Mouse (Mus musculus) liver, embryonic 11.5 days (tissue): Measurements from ENCODE around the gene Npsr1. TPM values are rescaled to one million over a fixed set of nuclear protein-coding genes. Genes with fewer than 3 reads are reported as not detected.

ENCODE experiments used
- ATAC-seq: fragments of 200-750 bp; cut with Nextera tagmentation; replicated peaks from 2 replicates; pipeline ENCODE4 v1.8.0; 2017; ENCODE audit warnings: moderate number of reproducible peaks, mild to moderate bottlenecking, moderate TSS enrichment, moderate library complexity; ENCODE audit not compliant: low FRiP score
- DNase-seq: peaks from one replicate; pipeline ENCODE4 v3.0.0-alpha.2; 2017; ENCODE audit warnings: low spot score
- H3K27ac ChIP-seq: fragments of 300-500 bp; sonication (generic); 2 replicates; pipeline ENCODE4 v1.5.1; 2014; ENCODE audit warnings: mild to moderate bottlenecking, low read depth, low read length, control low read depth
- H3K27me3 ChIP-seq: fragments of 300-500 bp; sonication (generic); replicated peaks from 2 replicates; pipeline ENCODE4 v1.6.1; 2014; ENCODE audit warnings: low read length, mixed read lengths; ENCODE audit not compliant: control insufficient read depth, insufficient read depth
- H3K36me3 ChIP-seq: fragments of 300-500 bp; sonication (generic); 2 replicates; pipeline ENCODE4 v1.6.1; 2014; ENCODE audit warnings: mild to moderate bottlenecking, low read length, moderate library complexity, mixed read lengths; ENCODE audit not compliant: control insufficient read depth, insufficient read depth
- H3K4me1 ChIP-seq: fragments of 300-500 bp; sonication (generic); replicated peaks from 2 replicates; pipeline ENCODE4 v1.6.1; 2014; ENCODE audit warnings: low read length, mixed read lengths; ENCODE audit not compliant: control insufficient read depth, insufficient read depth
- H3K4me2 ChIP-seq: fragments of 300-500 bp; sonication (generic); 2 replicates; pipeline ENCODE4 v1.6.1; 2014; ENCODE audit warnings: mild to moderate bottlenecking, control low read depth, moderate library complexity
- H3K4me3 ChIP-seq: fragments of 300-500 bp; sonication (generic); 2 replicates; pipeline ENCODE4 v1.5.1; 2014; ENCODE audit warnings: low read depth, low read length, control low read depth
- H3K9ac ChIP-seq: fragments of 300-500 bp; sonication (generic); 2 replicates; pipeline ENCODE4 v1.6.1; 2014; ENCODE audit warnings: low read depth, low read length, control low read depth
- H3K9me3 ChIP-seq: fragments of 300-500 bp; sonication (generic); 2 replicates; pipeline ENCODE4 v1.6.1; 2016; ENCODE audit warnings: low read length, inconsistent platforms, mixed read lengths; ENCODE audit not compliant: control insufficient read depth
- WGBS: fragments of 180-500 bp; shearing (Covaris S2); extraction: QIAGEN DNeasy Blood & Tissue Kit; methylation state at CpG from one replicate; pipeline ENCODE4 v1.1.7; 2014; 5-methylcytosine and 5-hydroxymethylcytosine counted together
- polyA plus RNA-seq: library from polyadenylated mRNA; unstranded; fragments of >200 nt; fragmentation: Nextera tagmentation; extraction: Ambion mirVana; gene quantifications from 2 replicates; pipeline ENCODE4 v1.2.1, GENCODE M21; 2014

Npsr1 gene
- polyA plus RNA-seq, 1 experiment from 2014 or later: not detected

DNA sequence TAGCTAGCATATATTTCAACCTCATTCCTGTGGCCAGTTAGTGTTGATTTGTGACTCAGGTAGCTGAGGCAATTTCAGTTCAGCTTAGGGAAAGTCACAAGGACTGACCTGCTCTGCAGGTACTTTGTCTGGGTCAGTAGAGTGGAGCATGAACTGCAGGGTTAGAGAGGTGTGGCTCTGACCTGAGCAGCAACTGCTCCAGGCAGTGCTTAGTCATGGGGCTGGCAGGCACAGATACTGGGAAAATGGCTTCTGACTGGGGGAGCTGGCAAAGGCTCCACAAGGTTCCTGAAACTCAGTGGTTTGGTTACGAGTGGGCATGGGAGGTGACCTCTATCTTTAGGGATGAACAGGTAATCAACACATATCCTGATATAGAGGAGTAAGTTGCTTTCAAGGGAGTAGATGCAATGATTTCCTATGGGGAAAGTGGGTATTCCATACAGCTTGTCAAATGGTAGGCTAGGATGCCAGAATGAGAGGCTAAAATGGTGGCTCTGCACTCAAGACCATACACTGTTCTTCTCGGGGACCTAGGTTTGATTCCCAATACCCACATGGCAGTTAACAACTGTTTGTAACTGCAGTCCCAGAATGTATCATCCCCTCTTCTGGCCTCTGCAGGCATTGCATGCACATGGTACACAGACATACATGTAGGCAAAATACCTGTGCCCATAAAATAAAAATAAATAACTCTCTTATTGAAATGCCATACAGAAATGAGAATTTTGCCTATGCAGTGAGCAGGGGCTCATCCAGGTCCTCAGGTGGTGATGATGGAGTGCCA is 182.9 kb downstream of the Npsr1 start:
- no peak overlapping the region for H3K4me2 ChIP-seq
- H3K9ac ChIP-seq: no peak overlapping the region
- ATAC-seq (peak; percentile 95), DNase-seq (no peak)
- H3K27me3 ChIP-seq: no peaks in the 10 kb centered on the region
- H3K9me3 ChIP-seq: no peaks in the 10 kb centered on the region
- 58% methylated on average over 2 of the region's 2 CpGs for WGBS
- no peak overlapping the region for H3K27ac ChIP-seq
- no peaks in the 10 kb centered on the region for H3K36me3 ChIP-seq
- peaks cover 14% of the 10 kb centered on the region for H3K4me1 ChIP-seq
- H3K4me3 ChIP-seq: no peak overlapping the region

DNA sequence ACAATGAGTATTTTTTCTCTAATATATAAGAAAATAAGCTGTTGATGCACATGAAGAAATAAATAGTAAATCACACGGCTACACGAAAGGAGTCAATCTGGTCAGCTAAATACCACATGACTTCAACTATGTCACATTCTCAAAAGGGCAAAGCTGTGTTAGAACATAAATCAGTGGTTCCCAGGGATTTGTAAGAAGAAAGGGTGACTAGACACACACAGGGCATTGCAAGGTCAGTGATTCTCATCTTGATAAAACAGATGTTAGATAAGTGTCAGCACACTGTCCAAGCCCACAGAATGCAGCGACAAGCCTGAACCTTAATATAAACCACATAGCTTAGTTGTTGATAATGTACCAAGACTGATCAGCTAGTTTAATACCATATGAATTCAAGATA is 184.8 kb downstream of the Npsr1 start:
- WGBS: 80% methylated on average over 3 of the region's 3 CpGs
- H3K4me2 ChIP-seq: no peak overlapping the region
- ATAC-seq (no peak), DNase-seq (no peak)
- peaks cover 14% of the 10 kb centered on the region for H3K4me1 ChIP-seq
- H3K4me3 ChIP-seq: no peak overlapping the region
- H3K9me3 ChIP-seq: no peaks in the 10 kb centered on the region
- H3K36me3 ChIP-seq: no peaks in the 10 kb centered on the region
- H3K27me3 ChIP-seq: no peaks in the 10 kb centered on the region
- no peak overlapping the region for H3K27ac ChIP-seq
- no peak overlapping the region for H3K9ac ChIP-seq

GRCm38 (mm10) chr9:24283071-24283470 is 185.3 kb downstream of the Npsr1 start:
- no peak for ATAC-seq
- no peak for DNase-seq
- Histone ChIP-seq H3K9me3 (no peaks in the 10 kb centered on the region), H3K4me2 (no peak overlapping the region), H3K36me3 (no peaks in the 10 kb centered on the region), H3K9ac (no peak overlapping the region), H3K4me3 (no peak overlapping the region), H3K27me3 (no peaks in the 10 kb centered on the region), H3K27ac (no peak overlapping the region), H3K4me1 (peaks cover 14% of the 10 kb centered on the region)
- WGBS: 60% methylated on average over 2 of the region's 2 CpGs

GRCm38 (mm10) chr9:24283536-24283935 is 185.7 kb downstream of the Npsr1 start:
- Histone ChIP-seq H3K9me3 (no peaks in the 10 kb centered on the region), H3K9ac (no peak overlapping the region), H3K36me3 (no peaks in the 10 kb centered on the region), H3K4me3 (no peak overlapping the region), H3K4me1 (peaks cover 14% of the 10 kb centered on the region), H3K4me2 (no peak overlapping the region), H3K27ac (no peak overlapping the region), H3K27me3 (no peaks in the 10 kb centered on the region)
- DNase-seq (no peak), ATAC-seq (no peak)

DNA sequence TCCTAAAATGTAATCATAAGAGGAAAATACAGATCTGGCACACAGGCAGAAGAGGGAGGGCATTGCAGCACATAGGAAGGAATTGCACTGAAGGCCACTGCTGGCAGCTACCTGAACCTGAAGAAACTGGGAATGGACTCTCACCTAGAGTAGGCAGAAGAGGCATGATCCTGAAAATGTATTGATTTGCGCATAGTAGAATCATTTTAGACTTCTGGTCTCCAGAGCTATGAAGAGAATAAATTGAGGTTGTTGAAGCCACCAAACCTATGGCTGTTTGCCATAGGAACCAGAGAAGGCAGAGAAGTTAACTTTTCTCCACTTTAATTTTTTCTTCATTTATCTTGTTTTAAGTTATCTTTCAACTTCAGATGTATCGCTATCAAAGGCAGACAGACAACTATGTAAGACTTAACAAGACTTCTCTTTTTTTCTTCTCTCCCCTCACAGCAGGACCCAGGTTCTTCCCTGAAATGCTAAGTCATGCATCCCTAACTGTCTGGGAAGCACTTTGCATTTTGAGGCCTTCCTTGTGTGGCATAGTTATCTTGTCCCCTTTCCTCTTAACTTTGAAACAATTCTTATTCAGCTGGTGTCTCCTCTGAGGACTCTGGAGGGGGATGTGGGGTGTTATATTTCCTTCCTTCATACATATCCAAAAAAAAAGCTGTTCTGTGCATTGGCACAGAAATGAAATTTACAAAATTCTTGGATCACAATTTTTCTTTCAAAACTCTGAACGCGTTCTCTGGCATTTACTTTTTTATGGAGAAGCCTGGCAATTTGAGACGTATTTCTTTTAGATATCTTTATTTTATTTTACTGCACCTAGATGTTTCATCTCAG is 186.7 kb downstream of the Npsr1 start:
- DNase-seq (no peak), ATAC-seq (peak; percentile 78)
- peaks cover 14% of the 10 kb centered on the region for H3K4me1 ChIP-seq
- H3K27ac ChIP-seq: no peak overlapping the region; the same call in 1 of the 2 replicates
- H3K4me2 ChIP-seq: no peak overlapping the region
- no peaks in the 10 kb centered on the region for H3K9me3 ChIP-seq
- H3K9ac ChIP-seq: no peak overlapping the region
- 79% methylated on average over 5 of the region's 5 CpGs for WGBS
- H3K4me3 ChIP-seq: no peak overlapping the region
- no peaks in the 10 kb centered on the region for H3K27me3 ChIP-seq
- H3K36me3 ChIP-seq: no peaks in the 10 kb centered on the region

DNA sequence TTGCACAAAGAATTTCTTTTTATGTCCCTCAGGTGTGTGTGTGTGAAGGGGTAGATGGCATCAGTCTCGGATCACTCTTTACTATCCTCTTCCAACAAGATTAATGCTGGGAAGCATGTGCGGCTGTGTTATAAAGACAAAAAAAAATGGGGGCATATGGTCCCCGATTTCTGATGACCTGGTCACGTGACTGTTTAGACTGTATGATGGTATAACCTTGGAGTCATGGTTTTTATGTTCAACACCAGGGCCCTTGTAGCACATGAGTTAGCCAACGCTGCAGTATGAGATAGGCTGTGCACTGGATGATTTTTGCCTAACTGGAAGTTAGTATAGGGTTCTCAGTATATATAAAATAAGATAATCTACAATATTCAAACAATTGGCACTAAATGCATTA is 187.6 kb downstream of the Npsr1 start:
- Histone ChIP-seq H3K4me2 (no peak overlapping the region), H3K4me3 (no peak overlapping the region), H3K27me3 (no peaks in the 10 kb centered on the region), H3K27ac (no peak overlapping the region), H3K9ac (no peak overlapping the region), H3K9me3 (no peaks in the 10 kb centered on the region), H3K36me3 (no peaks in the 10 kb centered on the region), H3K4me1 (peaks cover 13% of the 10 kb centered on the region)
- 92% methylated on average over 5 of the region's 5 CpGs for WGBS
- DNase-seq (no peak), ATAC-seq (no peak)

DNA sequence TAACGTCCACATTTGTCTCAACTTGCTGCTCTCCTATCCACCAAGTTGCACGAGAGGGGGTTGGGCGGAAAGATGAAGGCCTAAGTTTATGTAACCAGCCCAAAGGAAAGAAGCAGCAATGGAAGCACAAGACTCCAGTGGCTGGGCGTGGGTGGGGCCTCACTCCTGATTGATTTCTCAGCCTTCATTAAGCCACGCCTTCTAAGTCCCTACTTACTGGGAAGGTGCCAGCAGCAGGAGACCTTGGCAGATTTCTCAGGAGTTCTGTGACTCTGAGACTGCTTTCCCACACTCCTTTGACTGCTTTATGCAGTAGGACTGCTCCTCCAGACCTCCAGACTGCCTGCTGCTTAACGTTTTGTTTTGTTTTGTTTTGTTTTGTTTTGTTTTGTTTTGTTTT is 193.6 kb downstream of the Npsr1 start:
- no peak overlapping the region for H3K27ac ChIP-seq
- peak; percentile 65; the same call in 1 of the 2 replicates for ATAC-seq
- WGBS: 37% methylated on average over 6 of the region's 6 CpGs

DNA sequence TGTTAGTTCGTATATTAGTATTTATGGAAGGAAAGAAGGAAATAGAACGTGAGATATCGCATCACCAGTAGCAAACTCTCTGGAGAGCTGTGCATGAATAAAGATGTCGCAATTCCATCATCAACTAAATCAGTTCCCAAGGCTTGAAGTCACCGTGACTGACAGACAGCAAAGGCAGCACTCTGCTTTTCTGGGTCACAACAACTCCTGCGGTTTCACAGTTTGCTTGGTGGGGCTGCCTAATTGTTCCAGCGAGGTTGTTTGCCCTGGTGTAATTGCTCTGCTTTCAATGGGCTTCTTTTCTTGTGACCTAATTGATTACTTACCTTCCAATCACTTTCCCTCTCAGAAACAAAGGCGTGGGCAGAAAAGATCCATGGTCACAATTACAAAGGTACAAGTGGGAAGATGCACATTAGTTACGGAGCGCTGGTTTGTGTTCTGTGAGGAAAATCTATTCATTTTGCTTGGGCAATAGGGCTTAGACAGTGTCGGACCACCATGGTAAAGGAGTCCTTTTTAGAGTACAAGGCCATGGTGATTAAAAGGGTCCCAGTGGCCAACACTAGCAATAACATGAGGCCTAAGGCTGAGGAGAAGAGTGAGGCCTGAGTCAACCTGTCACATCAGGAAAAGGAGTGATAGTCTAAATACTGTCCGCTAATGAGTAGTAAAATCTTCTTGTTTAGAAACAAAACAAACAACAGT is 195.6 kb downstream of the Npsr1 start:
- no peak overlapping the region for H3K4me2 ChIP-seq
- H3K27ac ChIP-seq: no peak overlapping the region
- no peak overlapping the region for H3K4me3 ChIP-seq
- H3K27me3 ChIP-seq: no peaks in the 10 kb centered on the region
- no peak overlapping the region for H3K9ac ChIP-seq
- 71% methylated on average over 12 of the region's 12 CpGs for WGBS
- ATAC-seq (no peak), DNase-seq (no peak)
- H3K4me1 ChIP-seq: no peaks in the 10 kb centered on the region; the same call in 1 of the 2 replicates
- H3K36me3 ChIP-seq: no peaks in the 10 kb centered on the region
- no peaks in the 10 kb centered on the region for H3K9me3 ChIP-seq

More for the DNA sequence above, 193.6 kb downstream of the Npsr1 start:
- DNase-seq: no peak
- no peak overlapping the region for H3K9ac ChIP-seq
- H3K4me1 ChIP-seq: no peaks in the 10 kb centered on the region; the same call in 1 of the 2 replicates
- H3K4me3 ChIP-seq: no peak overlapping the region
- H3K4me2 ChIP-seq: no peak overlapping the region
- no peaks in the 10 kb centered on the region for H3K27me3 ChIP-seq
- no peaks in the 10 kb centered on the region for H3K36me3 ChIP-seq
- H3K9me3 ChIP-seq: no peaks in the 10 kb centered on the region
